Mouse (Mus musculus) MEL (cell line): ENCODE data around the gene Usf2.

Experiments
- CTCF ChIP-seq, 3 experiments: IDR thresholded peaks in 2 of 3; conservative IDR thresholded peaks in 1 of 3; 2 replicates each; pipeline ENCODE4 v1.5.1; 2011 to 2012; ENCODE audit warnings: low read length in 3 of 3, low read depth in 2 of 3, mild to moderate bottlenecking in 2 of 3, improper control_type of control experiment in 1 of 3, inconsistent platforms in 1 of 3, mixed read lengths in 1 of 3, moderate library complexity in 1 of 3; ENCODE audit not compliant: control insufficient read depth in 1 of 3, insufficient read depth in 1 of 3, poor library complexity in 1 of 3, severe bottlenecking in 1 of 3
- EP300 ChIP-seq, 2 experiments: IDR thresholded peaks; 2 replicates each; pipeline ENCODE4 v1.6.1; 2011; ENCODE audit warnings: improper control_type of control experiment in 2 of 2, low read length in 2 of 2, low read depth in 1 of 2, mild to moderate bottlenecking in 1 of 2
- JUND ChIP-seq: IDR thresholded peaks from 2 replicates; pipeline ENCODE4 v1.6.1; 2011; ENCODE audit warnings: low read depth, mild to moderate bottlenecking, improper control_type of control experiment, low read length
- MEF2A ChIP-seq: IDR thresholded peaks from 2 replicates; pipeline ENCODE4 v1.6.1; 2014; ENCODE audit warnings: low read depth, mild to moderate bottlenecking, inconsistent platforms, low read length, improper control_type of control experiment; ENCODE audit not compliant: poor library complexity, insufficient replicate concordance, severe bottlenecking; ENCODE audit errors: extremely low read depth
- MXI1 ChIP-seq: IDR thresholded peaks from 2 replicates; pipeline ENCODE4 v1.6.1; 2011; ENCODE audit warnings: mild to moderate bottlenecking, low read depth, low read length, improper control_type of control experiment
- POLR2A ChIP-seq, 2 experiments: IDR thresholded peaks; 2 replicates each; pipeline ENCODE4 v1.6.1; 2011 to 2012; ENCODE audit warnings: low read length in 2 of 2, mild to moderate bottlenecking in 2 of 2, control low read depth in 1 of 2, improper control_type of control experiment in 1 of 2, low read depth in 1 of 2, moderate library complexity in 1 of 2; ENCODE audit not compliant: control insufficient read depth in 1 of 2, insufficient read depth in 1 of 2, poor library complexity in 1 of 2
- POLR2AphosphoS2 ChIP-seq: IDR thresholded peaks from 2 replicates; pipeline ENCODE4 v1.6.1; 2011; ENCODE audit warnings: low read length, improper control_type of control experiment
- UBTF ChIP-seq: IDR thresholded peaks from 2 replicates; pipeline ENCODE4 v1.6.1; 2012; ENCODE audit warnings: low read depth, mild to moderate bottlenecking, inconsistent platforms, low read length, improper control_type of control experiment, moderate library complexity, borderline replicate concordance; ENCODE audit not compliant: insufficient read depth
- ZNF384 ChIP-seq: IDR thresholded peaks from 2 replicates; pipeline ENCODE4 v1.6.1; 2012; ENCODE audit warnings: low read depth, mild to moderate bottlenecking, inconsistent platforms, low read length, improper control_type of control experiment

GRCm38 (mm10) chr7:30988519-30989162 lies 32.0 kb upstream of the Usf2 start:
- no peak for TF ChIP-seq POLR2A (IDR thresholded peaks at IDR 0.05; ENCODE audit: control insufficient read depth in 1 of 2, insufficient read depth in 1 of 2, low read depth in 1 of 2, low read length in 2 of 2, poor library complexity in 1 of 2)
- no peak for TF ChIP-seq MEF2A
- TF ChIP-seq CTCF (IDR thresholded peaks at IDR 0.05 in 2 of 3, conservative IDR thresholded peaks at IDR 0.05 in 1 of 3; ENCODE audit: control insufficient read depth in 1 of 3, insufficient read depth in 1 of 3, low read depth in 2 of 3, low read length in 3 of 3, poor library complexity in 1 of 3, severe bottlenecking in 1 of 3): no peak
- no peak for TF ChIP-seq UBTF
- no peak for TF ChIP-seq ZNF384
- no peak for TF ChIP-seq POLR2AphosphoS2
- no peak for TF ChIP-seq MXI1
- no peak for TF ChIP-seq JUND
- no peak for TF ChIP-seq EP300 (IDR thresholded peaks at IDR 0.05; ENCODE audit: low read depth in 1 of 2, low read length in 2 of 2)
